Mouse (Mus musculus) liver, embryonic 16.5 days (tissue): ENCODE measurements at regions not wholly inside any gene's neighbourhood (a gene's known extent, or its start where the extent isn't known, plus 50 kb on each side); places are given as distances from the start of the nearest gene placed in this dataset.

Source experiments
- ATAC-seq: fragments of 200-750 bp; cut with Nextera tagmentation; 2 replicates; pipeline ENCODE4 v1.8.0; 2017; ENCODE audit warnings: low read depth, mild to moderate bottlenecking, moderate number of reproducible peaks, moderate library complexity
- H3K27ac ChIP-seq: fragments of 300-500 bp; sonication (generic); 2 replicates; pipeline ENCODE4 v1.5.1; 2014; ENCODE audit warnings: mild to moderate bottlenecking, low read length
- H3K27me3 ChIP-seq: fragments of 300-500 bp; sonication (generic); 2 replicates; pipeline ENCODE4 v1.6.1; 2014; ENCODE audit warnings: low read depth, low read length, mixed read lengths; ENCODE audit not compliant: control insufficient read depth, insufficient read depth
- H3K36me3 ChIP-seq: fragments of 300-500 bp; sonication (generic); 2 replicates; pipeline ENCODE4 v1.6.1; 2014; ENCODE audit warnings: mild to moderate bottlenecking; ENCODE audit not compliant: control insufficient read depth, insufficient read depth
- H3K4me1 ChIP-seq: fragments of 300-500 bp; sonication (generic); 2 replicates; pipeline ENCODE4 v1.6.1; 2014; ENCODE audit warnings: low read depth, low read length, mixed read lengths; ENCODE audit not compliant: control insufficient read depth
- H3K4me2 ChIP-seq: fragments of 300-500 bp; sonication (generic); 2 replicates; pipeline ENCODE4 v1.6.1; 2014; ENCODE audit warnings: low read depth, low read length, mixed read lengths
- H3K4me3 ChIP-seq: fragments of 300-500 bp; sonication (generic); 2 replicates; pipeline ENCODE4 v1.5.1; 2014; ENCODE audit warnings: low read depth, mild to moderate bottlenecking, low read length
- H3K9ac ChIP-seq: fragments of 300-500 bp; sonication (generic); 2 replicates; pipeline ENCODE4 v1.6.1; 2014; ENCODE audit warnings: low read depth, low read length
- H3K9me3 ChIP-seq: fragments of 300-500 bp; sonication (generic); replicated peaks from 2 replicates; pipeline ENCODE4 v1.6.1; 2016; ENCODE audit warnings: low read length; ENCODE audit not compliant: control insufficient read depth
- WGBS: fragments of 180-500 bp; shearing (Covaris S2); extraction: QIAGEN DNeasy Blood & Tissue Kit; methylation state at CpG from one replicate; pipeline ENCODE4 v1.1.7; 2014; ENCODE audit not compliant: insufficient replicate concordance; 5-methylcytosine and 5-hydroxymethylcytosine counted together

DNA sequence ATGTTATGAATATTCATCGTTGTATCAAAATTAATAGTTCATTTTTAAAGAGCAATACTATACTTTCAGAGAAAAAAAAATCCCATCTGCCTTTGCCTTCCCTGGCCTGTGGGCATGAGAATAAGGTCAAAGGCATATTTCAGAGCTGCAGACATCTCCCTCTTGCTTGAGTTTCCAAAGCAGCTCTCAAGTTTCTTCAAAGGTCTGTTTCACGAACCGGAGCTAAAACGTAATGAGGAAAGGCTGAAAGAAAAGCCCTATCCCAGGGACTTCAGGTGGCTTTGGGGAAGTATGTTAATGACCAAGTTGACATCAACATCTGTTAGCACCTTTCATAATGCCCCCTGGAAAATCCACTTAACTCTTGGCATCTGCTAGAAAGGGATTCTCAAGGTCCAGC lies 479.0 kb upstream of the Adamts9 start:
- Histone ChIP-seq H3K4me2 (no peak overlapping the region), H3K4me1 (no peaks in the 10 kb centered on the region), H3K4me3 (no peak overlapping the region), H3K27me3 (no peaks in the 10 kb centered on the region), H3K27ac (no peak overlapping the region), H3K36me3 (no peaks in the 10 kb centered on the region), H3K9ac (no peak overlapping the region), H3K9me3 (no peaks in the 10 kb centered on the region)
- 59% methylated on average over 4 of the region's 4 CpGs for WGBS
- no peak for ATAC-seq

DNA sequence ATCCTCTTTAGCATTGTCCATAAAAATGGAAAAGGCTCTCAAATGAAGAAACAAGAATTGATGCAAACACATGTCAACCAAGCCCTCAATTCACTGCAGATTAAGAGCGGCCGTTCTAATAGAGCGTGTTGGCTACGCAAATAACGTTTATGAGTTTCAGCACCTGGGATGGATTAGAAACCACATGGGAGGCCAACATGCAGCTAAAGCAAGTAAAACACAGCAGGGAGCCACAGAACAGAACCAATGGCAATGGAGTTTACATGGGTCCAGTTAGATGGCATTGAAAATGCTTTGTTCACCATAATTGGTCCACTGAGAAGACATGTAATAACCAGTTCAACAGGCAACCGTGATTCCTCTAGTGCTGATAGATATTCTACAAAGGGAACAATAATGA lies 474.3 kb upstream of the Adamts9 start:
- WGBS = 78% methylated on average over 6 of the region's 6 CpGs
- Histone ChIP-seq H3K27ac (no peak overlapping the region), H3K4me2 (no peak overlapping the region), H3K4me3 (no peak overlapping the region), H3K9ac (no peak overlapping the region), H3K36me3 (no peaks in the 10 kb centered on the region), H3K9me3 (no peaks in the 10 kb centered on the region), H3K27me3 (no peaks in the 10 kb centered on the region), H3K4me1 (no peaks in the 10 kb centered on the region)
- no peak for ATAC-seq

DNA sequence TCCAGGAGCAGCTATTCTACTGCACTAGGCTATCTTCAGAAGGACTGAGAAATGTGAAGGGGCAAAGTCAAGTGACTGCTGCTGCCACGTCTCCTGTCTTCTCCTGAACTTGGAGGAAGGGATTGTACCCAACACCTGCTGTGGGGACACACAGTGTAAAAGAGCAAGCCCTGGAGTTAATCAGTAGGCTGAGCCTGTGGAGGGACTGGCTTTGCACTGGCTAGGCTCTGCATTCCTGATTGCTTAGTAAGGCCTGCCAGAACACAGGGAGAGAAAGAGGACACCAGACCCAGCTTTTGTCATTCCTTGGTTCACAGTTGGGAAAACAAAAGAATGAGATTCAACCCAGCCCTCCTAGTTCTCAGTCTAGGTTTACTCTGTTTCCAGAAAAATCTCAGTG lies 472.7 kb upstream of the Adamts9 start:
- H3K27ac ChIP-seq = no peak overlapping the region
- no peaks in the 10 kb centered on the region for H3K9me3 ChIP-seq
- no peaks in the 10 kb centered on the region for H3K27me3 ChIP-seq
- ATAC-seq = no peak
- no peaks in the 10 kb centered on the region for H3K36me3 ChIP-seq
- H3K4me1 ChIP-seq = no peaks in the 10 kb centered on the region
- no peak overlapping the region for H3K9ac ChIP-seq
- no peak overlapping the region for H3K4me3 ChIP-seq
- 25% methylated on average over 1 of the region's 1 CpGs for WGBS
- H3K4me2 ChIP-seq = no peak overlapping the region

DNA sequence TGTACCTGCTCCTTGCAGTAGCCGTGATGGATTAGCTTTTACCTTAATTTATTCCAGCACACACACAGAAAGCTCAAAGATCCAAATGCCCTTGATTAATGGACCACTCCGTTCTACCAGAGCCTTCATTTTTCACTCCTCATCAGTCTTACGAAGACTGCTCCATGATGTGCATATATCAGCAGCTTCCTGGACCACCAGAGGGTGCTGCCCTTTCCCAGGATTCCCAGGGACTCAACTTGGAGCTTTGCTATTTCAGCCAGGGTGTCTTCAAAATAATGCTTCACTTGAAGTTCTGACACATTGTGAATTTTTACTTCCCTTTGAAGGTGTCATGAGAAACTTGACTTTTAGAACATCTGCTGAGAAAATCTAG lies 467.8 kb upstream of the Adamts9 start:
- H3K4me2 ChIP-seq = no peak overlapping the region
- no peaks in the 10 kb centered on the region for H3K4me1 ChIP-seq
- no peaks in the 10 kb centered on the region for H3K36me3 ChIP-seq
- H3K9me3 ChIP-seq = no peaks in the 10 kb centered on the region
- 59% methylated on average over 3 of the region's 3 CpGs for WGBS
- ATAC-seq = no peak
- H3K9ac ChIP-seq = no peak overlapping the region
- H3K27me3 ChIP-seq = no peaks in the 10 kb centered on the region
- no peak overlapping the region for H3K27ac ChIP-seq
- H3K4me3 ChIP-seq = no peak overlapping the region

DNA sequence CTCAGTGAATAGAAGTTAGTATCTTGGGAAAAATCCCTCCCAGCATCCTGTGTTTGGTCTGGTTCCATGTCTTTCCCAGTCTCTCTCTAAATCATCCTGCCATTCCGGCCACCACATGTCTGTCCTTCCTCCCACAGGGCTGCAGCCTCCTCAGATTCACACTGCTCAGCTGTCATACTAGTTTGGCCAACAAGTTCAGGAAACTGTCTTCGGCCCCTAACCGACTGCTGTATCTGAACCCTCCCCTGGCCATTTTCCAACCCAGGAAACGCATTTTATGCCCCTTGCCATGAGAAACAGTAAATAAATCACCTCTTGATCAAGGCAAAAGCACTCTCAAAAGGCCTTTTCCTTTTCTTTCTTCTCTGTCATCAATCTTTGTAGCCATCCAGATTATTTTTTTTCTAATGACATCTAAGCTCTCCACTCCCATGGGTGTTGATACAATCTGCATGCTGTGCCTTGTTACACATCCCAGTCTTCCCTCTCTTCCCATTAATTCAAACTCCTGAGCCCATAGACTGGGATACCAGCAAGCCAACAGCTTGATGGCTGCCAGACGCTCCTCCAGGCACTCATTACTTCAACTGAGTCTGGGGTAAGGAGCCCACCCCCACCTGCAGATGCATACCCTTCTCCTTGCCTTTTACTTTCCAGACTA lies 467.3 kb upstream of the Adamts9 start:
- Histone ChIP-seq H3K27me3 (no peaks in the 10 kb centered on the region), H3K4me2 (no peak overlapping the region), H3K4me3 (no peak overlapping the region), H3K4me1 (no peaks in the 10 kb centered on the region), H3K27ac (no peak overlapping the region), H3K9ac (no peak overlapping the region), H3K9me3 (no peaks in the 10 kb centered on the region), H3K36me3 (no peaks in the 10 kb centered on the region)
- ATAC-seq = no peak
- WGBS = 40% methylated on average over 5 of the region's 5 CpGs

DNA sequence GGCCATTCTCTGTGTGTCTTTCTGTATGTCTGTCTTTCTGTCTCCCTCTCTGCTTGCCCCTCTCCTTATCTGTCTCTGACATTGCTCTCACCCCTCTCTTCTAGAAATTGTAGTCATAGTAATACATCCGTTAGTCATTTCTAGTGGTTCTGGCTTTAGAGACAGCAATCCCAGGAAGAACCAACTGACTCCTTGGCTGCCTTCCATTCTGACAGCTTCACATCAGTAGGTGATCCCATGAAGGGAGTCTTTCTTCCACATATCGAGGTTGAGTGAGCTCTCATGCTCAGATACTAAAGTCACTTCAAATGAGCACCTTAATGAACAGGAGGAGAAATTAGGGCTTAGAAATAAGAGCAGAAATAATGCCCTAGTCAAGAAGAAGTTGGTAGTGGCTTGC lies 455.3 kb upstream of the Adamts9 start:
- Histone ChIP-seq H3K4me2 (no peak overlapping the region), H3K9me3 (no peaks in the 10 kb centered on the region), H3K9ac (no peak overlapping the region), H3K36me3 (no peaks in the 10 kb centered on the region), H3K4me3 (no peak overlapping the region), H3K27me3 (no peaks in the 10 kb centered on the region), H3K4me1 (no peaks in the 10 kb centered on the region), H3K27ac (no peak overlapping the region)
- ATAC-seq = no peak
- 57% methylated on average over 2 of the region's 2 CpGs for WGBS

DNA sequence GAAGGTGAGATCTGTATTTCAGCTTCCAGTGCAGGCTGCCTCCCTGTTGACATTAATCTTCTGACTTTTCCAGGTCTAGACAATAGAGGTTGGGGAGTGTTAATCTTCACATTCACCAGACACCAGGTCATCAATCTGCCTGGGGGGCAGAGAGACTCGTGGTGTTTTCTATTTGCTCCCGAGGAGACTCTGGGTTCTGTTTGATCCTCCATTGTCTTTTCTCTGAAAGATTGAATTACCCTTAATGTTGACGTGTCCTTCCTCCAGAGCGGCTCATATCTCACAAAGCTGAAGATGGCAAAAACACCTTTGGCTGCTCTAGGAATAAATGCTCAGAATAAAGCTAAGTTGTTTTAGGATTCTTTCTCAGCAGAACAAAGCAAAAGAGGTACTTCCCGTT lies 453.8 kb upstream of the Adamts9 start:
- H3K4me1 ChIP-seq = no peaks in the 10 kb centered on the region
- 34% methylated on average over 5 of the region's 5 CpGs for WGBS
- H3K27me3 ChIP-seq = no peaks in the 10 kb centered on the region
- no peak for ATAC-seq
- no peak overlapping the region for H3K4me3 ChIP-seq
- no peak overlapping the region for H3K27ac ChIP-seq
- H3K4me2 ChIP-seq = no peak overlapping the region
- no peak overlapping the region for H3K9ac ChIP-seq
- H3K9me3 ChIP-seq = no peaks in the 10 kb centered on the region
- no peaks in the 10 kb centered on the region for H3K36me3 ChIP-seq

DNA sequence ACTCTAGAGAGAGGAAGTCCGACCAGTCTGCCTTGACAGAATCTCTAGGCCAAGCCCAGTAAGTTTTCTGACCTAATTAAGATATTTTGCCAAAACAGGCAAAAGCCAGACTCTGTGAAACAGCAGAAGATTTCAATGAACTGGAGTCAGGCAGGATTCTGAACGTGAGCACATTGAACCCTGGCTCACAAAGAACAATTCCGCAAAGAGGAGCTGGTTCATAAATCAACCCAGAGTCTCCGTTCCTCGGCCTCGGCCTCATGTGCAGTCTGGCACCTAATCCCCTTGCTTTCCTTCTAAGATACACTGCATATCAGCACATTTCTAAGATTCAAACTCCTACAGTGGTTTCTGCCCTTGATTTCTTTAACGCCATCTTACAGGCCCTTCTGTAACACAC lies 452.7 kb upstream of the Adamts9 start:
- Histone ChIP-seq H3K27ac (no peak overlapping the region), H3K4me1 (no peaks in the 10 kb centered on the region), H3K4me3 (no peak overlapping the region), H3K9ac (no peak overlapping the region), H3K4me2 (no peak overlapping the region), H3K9me3 (no peaks in the 10 kb centered on the region), H3K36me3 (no peaks in the 10 kb centered on the region), H3K27me3 (no peaks in the 10 kb centered on the region)
- 63% methylated on average over 7 of the region's 7 CpGs for WGBS
- no peak for ATAC-seq

DNA sequence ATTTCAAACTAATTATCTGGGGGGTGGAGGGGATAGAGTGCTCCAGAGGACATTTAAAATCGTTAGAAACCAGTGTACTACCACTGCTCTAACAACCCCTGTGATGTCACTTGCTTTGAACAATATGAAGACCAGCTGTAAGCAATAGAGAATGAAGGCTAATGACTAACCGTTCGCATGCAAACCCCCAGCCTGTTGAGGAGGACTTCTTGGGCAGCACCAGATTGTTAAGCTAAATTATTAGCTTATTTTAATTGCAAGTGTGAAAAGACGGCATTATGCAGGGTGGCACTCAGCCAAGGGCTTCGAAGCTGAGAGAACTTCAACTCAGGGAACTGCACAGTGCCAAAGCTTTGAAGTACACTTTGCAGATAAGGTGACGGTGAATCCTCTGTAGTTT lies 452.0 kb upstream of the Adamts9 start:
- Histone ChIP-seq H3K27ac (no peak overlapping the region), H3K4me2 (no peak overlapping the region), H3K9ac (no peak overlapping the region), H3K9me3 (no peaks in the 10 kb centered on the region), H3K36me3 (no peaks in the 10 kb centered on the region), H3K4me3 (no peak overlapping the region), H3K27me3 (no peaks in the 10 kb centered on the region), H3K4me1 (no peaks in the 10 kb centered on the region)
- no peak for ATAC-seq
- 56% methylated on average over 6 of the region's 6 CpGs for WGBS
